Mouse (Mus musculus): ENCODE measurements at regions not wholly inside any gene's neighbourhood (a gene's known extent, or its start where the extent isn't known, plus 50 kb on each side); places are given as distances from the start of the nearest gene placed in this dataset.

GRCm38 (mm10) chr1:50651974-50652665 lies 248.3 kb upstream of the Tmeff2 start:
- 43% methylated on average over 3 of the region's 3 CpGs for WGBS (ENCODE audit: insufficient replicate concordance)
- DNase-seq (ENCODE audit: low read depth in 3 of 3, low spot score in 3 of 3) (no peak), ATAC-seq (ENCODE audit: insufficient read depth) (no peak)
- H3K9ac ChIP-seq (replicated peaks): no peak overlapping the region
- H3K4me1 ChIP-seq (replicated peaks; ENCODE audit: control insufficient read depth in 2 of 2, insufficient read depth in 2 of 2, low read length in 1 of 2): no peaks in the 10 kb centered on the region
- H3K4me2 ChIP-seq (ENCODE audit: low read depth): no peak overlapping the region
- H3K27me3 ChIP-seq (ENCODE audit: control insufficient read depth, insufficient read depth, low read length): no peaks in the 10 kb centered on the region
- H3K36me3 ChIP-seq (replicated peaks; ENCODE audit: control insufficient read depth, insufficient read depth, low read depth): no peaks in the 10 kb centered on the region
- no peak overlapping the region for H3K4me3 ChIP-seq (ENCODE audit: insufficient read depth in 1 of 2, low read depth in 2 of 2, low read length in 2 of 2)
- TF ChIP-seq CTCF (IDR thresholded peaks at IDR 0.05; ENCODE audit: low read depth): no peak
- no peak for TF ChIP-seq EP300 (IDR thresholded peaks at IDR 0.05; ENCODE audit: low read depth)
- H3K9me3 ChIP-seq (ENCODE audit: control insufficient read depth, low read length): no peaks in the 10 kb centered on the region
- no peak overlapping the region for H3K27ac ChIP-seq

GRCm38 (mm10) chr1:50665139-50665538 lies 235.3 kb upstream of the Tmeff2 start:
- no peak overlapping the region for H3K9ac ChIP-seq (replicated peaks)
- H3K9me3 ChIP-seq (ENCODE audit: control insufficient read depth, low read length): no peaks in the 10 kb centered on the region
- H3K4me1 ChIP-seq (replicated peaks; ENCODE audit: control insufficient read depth in 2 of 2, insufficient read depth in 2 of 2, low read length in 1 of 2): no peaks in the 10 kb centered on the region
- no peaks in the 10 kb centered on the region for H3K36me3 ChIP-seq (replicated peaks; ENCODE audit: control insufficient read depth, insufficient read depth, low read depth)
- H3K27ac ChIP-seq: no peak overlapping the region
- no peaks in the 10 kb centered on the region for H3K27me3 ChIP-seq (ENCODE audit: control insufficient read depth, insufficient read depth, low read length)
- WGBS (ENCODE audit: insufficient replicate concordance): 64% methylated on average over 3 of the region's 3 CpGs
- DNase-seq (ENCODE audit: low read depth in 3 of 3, low spot score in 3 of 3): no peak
- no peak for ATAC-seq (ENCODE audit: insufficient read depth)
- TF ChIP-seq CTCF (IDR thresholded peaks at IDR 0.05; ENCODE audit: low read depth): no peak
- TF ChIP-seq EP300 (IDR thresholded peaks at IDR 0.05; ENCODE audit: low read depth): no peak
- H3K4me2 ChIP-seq (ENCODE audit: low read depth): no peak overlapping the region
- H3K4me3 ChIP-seq (ENCODE audit: insufficient read depth in 1 of 2, low read depth in 2 of 2, low read length in 2 of 2): no peak overlapping the region

DNA sequence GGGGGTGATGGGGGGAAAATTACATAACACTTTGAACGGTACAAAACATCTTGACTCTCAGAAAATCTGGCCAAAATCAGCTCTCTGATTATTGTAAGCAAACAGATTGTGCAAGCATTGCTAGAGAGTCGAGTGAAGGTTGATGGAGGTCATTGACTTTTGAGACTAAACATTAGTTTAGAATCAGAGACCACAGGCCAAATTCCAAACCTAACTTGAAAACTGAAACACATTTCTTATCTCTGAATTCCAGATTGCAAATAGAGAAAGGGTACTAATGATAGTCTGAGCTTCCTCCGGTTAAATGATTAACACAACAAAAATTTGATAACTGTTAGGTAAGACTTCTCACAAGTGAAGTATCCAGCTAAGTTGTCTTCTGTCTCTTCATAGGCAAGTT lies 217.5 kb upstream of the Tmeff2 start:
- ATAC-seq (ENCODE audit: insufficient read depth) (peak; percentile 56), DNase-seq (ENCODE audit: low read depth in 3 of 3, low spot score in 3 of 3) (peak; percentile 13 to 30 (median 20))
- Histone ChIP-seq H3K9me3 (ENCODE audit: control insufficient read depth, low read length) (no peaks in the 10 kb centered on the region), H3K9ac (replicated peaks) (no peak overlapping the region), H3K27ac (no peak overlapping the region), H3K27me3 (ENCODE audit: control insufficient read depth, insufficient read depth, low read length) (no peaks in the 10 kb centered on the region), H3K4me2 (ENCODE audit: low read depth) (no peak overlapping the region), H3K36me3 (replicated peaks; ENCODE audit: control insufficient read depth, insufficient read depth, low read depth) (no peaks in the 10 kb centered on the region), H3K4me3 (ENCODE audit: insufficient read depth in 1 of 2, low read depth in 2 of 2, low read length in 2 of 2) (no peak overlapping the region), H3K4me1 (replicated peaks; ENCODE audit: control insufficient read depth in 2 of 2, insufficient read depth in 2 of 2, low read length in 1 of 2) (no peaks in the 10 kb centered on the region)
- TF ChIP-seq CTCF (IDR thresholded peaks at IDR 0.05; ENCODE audit: low read depth) (no peak), EP300 (IDR thresholded peaks at IDR 0.05; ENCODE audit: low read depth) (no peak)
- WGBS (ENCODE audit: insufficient replicate concordance): 43% methylated on average over 3 of the region's 3 CpGs

GRCm38 (mm10) chr1:50685361-50685760 lies 215.1 kb upstream of the Tmeff2 start:
- Histone ChIP-seq H3K4me2 (ENCODE audit: low read depth) (no peak overlapping the region), H3K4me1 (replicated peaks; ENCODE audit: control insufficient read depth in 2 of 2, insufficient read depth in 2 of 2, low read length in 1 of 2) (no peaks in the 10 kb centered on the region), H3K9ac (replicated peaks) (no peak overlapping the region), H3K36me3 (replicated peaks; ENCODE audit: control insufficient read depth, insufficient read depth, low read depth) (no peaks in the 10 kb centered on the region), H3K27me3 (ENCODE audit: control insufficient read depth, insufficient read depth, low read length) (no peaks in the 10 kb centered on the region), H3K27ac (no peak overlapping the region), H3K4me3 (ENCODE audit: insufficient read depth in 1 of 2, low read depth in 2 of 2, low read length in 2 of 2) (no peak overlapping the region), H3K9me3 (ENCODE audit: control insufficient read depth, low read length) (no peaks in the 10 kb centered on the region)
- WGBS (ENCODE audit: insufficient replicate concordance): 49% methylated on average over 2 of the region's 2 CpGs
- no peak for DNase-seq (ENCODE audit: low read depth in 3 of 3, low spot score in 3 of 3)
- TF ChIP-seq CTCF (IDR thresholded peaks at IDR 0.05; ENCODE audit: low read depth) (no peak), EP300 (IDR thresholded peaks at IDR 0.05; ENCODE audit: low read depth) (no peak)
- no peak for ATAC-seq (ENCODE audit: insufficient read depth)

- Histone ChIP-seq H3K4me1 (replicated peaks; ENCODE audit: control insufficient read depth in 2 of 2, insufficient read depth in 2 of 2, low read length in 1 of 2) (no peaks in the 10 kb centered on the region), H3K36me3 (replicated peaks; ENCODE audit: control insufficient read depth, insufficient read depth, low read depth) (no peaks in the 10 kb centered on the region), H3K9ac (replicated peaks) (no peak overlapping the region), H3K27ac (no peak overlapping the region), H3K9me3 (ENCODE audit: control insufficient read depth, low read length) (no peaks in the 10 kb centered on the region), H3K4me2 (ENCODE audit: low read depth) (no peak overlapping the region), H3K4me3 (ENCODE audit: insufficient read depth in 1 of 2, low read depth in 2 of 2, low read length in 2 of 2) (no peak overlapping the region), H3K27me3 (ENCODE audit: control insufficient read depth, insufficient read depth, low read length) (no peaks in the 10 kb centered on the region)
- DNase-seq (ENCODE audit: low read depth in 3 of 3, low spot score in 3 of 3) (no peak), ATAC-seq (ENCODE audit: insufficient read depth) (no peak)
- WGBS (ENCODE audit: insufficient replicate concordance): 63% methylated on average over 1 of the region's 1 CpGs
- TF ChIP-seq EP300 (IDR thresholded peaks at IDR 0.05; ENCODE audit: low read depth) (no peak), CTCF (IDR thresholded peaks at IDR 0.05; ENCODE audit: low read depth) (no peak)
These were observed 203.5 kb upstream of the Tmeff2 start for GRCm38 (mm10) chr1:50696916-50697315.

Data from liver, embryonic 14.5 days (tissue).